Mouse (Mus musculus): ENCODE results near the gene St3gal3.

The St3gal3 gene

GRCm38 (mm10) chr4:118089939-118090338 lies 44.8 kb downstream of the St3gal3 start:
- DNase-seq (ENCODE audit: low spot score) = no peak

DNA sequence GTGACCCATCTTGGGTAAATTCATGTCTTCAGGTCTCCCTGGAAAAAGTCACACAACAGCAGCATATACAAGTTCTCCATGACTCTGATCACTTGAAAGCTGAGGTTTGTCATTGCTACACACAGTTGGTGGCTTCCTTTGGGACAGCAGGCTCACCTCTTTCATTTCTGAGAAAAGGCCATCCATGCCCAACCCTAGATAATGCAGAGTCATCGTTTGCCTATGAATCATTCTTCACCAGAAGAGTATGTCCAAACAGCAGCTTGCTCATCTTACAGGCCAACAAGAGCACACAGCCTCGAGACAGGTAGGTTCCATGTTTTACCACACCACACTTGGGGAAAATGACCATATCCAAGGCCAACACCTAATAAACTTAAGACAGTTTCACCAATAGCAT lies 45.9 kb downstream of the St3gal3 start:
- DNase-seq (ENCODE audit: low spot score) = no peak

GRCm38 (mm10) chr4:118085025-118085424 lies 49.7 kb downstream of the St3gal3 start:
- DNase-seq (ENCODE audit: low spot score) = no peak

DNA sequence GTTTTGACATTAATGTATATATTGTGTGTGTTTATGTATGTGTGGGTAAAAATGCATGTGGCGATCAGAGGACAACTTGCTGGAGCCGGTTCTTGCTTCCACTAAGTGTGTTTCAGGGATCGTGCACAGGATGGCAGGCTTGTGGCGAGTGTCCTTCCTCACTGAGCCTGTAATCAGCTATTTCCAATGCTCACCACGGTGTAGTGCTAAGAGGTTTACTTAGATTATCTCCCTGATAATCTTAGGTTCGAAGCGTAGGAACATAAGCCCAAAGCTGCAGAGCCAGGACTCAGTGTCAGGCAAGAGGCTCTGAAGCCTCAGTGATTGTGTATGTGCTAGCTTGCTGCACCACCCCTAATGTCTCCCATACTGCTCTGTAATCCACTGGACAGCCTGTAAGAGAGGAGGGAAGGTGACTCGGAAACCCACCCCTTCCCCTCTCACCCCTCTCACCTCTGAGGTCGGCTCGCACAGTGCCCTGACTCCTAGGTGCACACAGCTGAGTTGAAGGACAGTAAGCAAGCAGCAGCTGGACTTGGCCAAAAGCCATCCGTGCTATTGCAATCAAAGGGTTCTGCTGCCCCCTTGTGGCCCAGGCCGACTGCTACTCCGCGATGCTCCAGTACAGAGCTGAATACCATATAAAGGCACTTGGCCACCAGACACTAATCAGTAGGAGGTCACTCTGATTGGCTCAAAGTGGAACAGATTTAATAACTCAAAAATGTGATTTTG lies 51.3 kb downstream of the St3gal3 start:
- DNase-seq (ENCODE audit: low spot score) = peak; percentile 97

- DNase-seq (ENCODE audit: low spot score) = no peak
Observed at GRCm38 (mm10) chr4:118081608-118082331, 52.9 kb downstream of the St3gal3 start.

GRCm38 (mm10) chr4:118080481-118080880 lies 54.2 kb downstream of the St3gal3 start:
- DNase-seq (ENCODE audit: low spot score) = no peak

GRCm38 (mm10) chr4:118079195-118079594 lies 55.5 kb downstream of the St3gal3 start:
- DNase-seq (ENCODE audit: low spot score) = no peak

DNA sequence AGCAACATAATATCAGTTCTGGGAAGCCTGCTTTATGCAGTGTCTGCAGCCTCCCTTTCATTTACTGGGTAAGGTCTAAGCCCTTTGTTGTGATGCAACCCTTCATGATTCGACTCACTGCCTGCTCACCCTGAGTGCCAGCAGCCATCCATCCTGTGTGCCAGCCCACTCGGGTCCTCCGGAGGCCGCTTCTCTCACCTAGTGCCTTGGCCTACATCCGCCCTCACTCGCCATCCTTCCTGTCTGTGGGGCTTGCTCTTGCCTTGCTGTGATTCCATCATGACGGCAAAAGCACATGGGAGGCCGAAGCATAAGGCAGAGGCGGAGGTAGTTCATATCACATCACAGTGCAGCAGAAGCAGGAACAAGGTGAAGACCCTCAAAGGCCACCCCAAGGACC lies 56.1 kb downstream of the St3gal3 start:
- DNase-seq (ENCODE audit: low spot score) = no peak

- DNase-seq (ENCODE audit: low spot score) = no peak
Observed at GRCm38 (mm10) chr4:118077293-118077752, 57.4 kb downstream of the St3gal3 start.

DNA sequence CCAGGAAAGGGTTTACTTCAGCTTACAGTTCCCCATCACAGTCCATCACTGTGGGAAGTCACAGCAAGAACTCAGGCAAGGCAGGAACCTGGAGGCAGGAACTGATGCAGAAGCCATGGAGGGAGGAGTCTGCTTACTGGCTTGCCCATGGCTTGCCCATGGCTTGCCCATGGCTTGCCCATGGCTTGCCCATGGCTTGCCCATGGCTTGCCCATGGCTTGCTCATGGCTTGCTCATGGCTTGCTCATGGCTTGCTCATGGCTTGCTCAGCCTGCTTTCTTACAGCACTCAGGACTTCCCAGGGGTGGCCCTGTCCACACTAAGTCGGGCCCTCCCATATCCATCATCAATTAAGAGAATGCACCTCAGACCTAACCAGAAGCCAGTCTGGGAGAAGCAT lies 58.1 kb downstream of the St3gal3 start:
- no peak for DNase-seq (ENCODE audit: low spot score)

- no peak for DNase-seq (ENCODE audit: low spot score)
Observed at GRCm38 (mm10) chr4:118075343-118075742, 59.4 kb downstream of the St3gal3 start.

- DNase-seq (ENCODE audit: low spot score) = no peak
Observed at GRCm38 (mm10) chr4:118074236-118074635, 60.5 kb downstream of the St3gal3 start.

DNA sequence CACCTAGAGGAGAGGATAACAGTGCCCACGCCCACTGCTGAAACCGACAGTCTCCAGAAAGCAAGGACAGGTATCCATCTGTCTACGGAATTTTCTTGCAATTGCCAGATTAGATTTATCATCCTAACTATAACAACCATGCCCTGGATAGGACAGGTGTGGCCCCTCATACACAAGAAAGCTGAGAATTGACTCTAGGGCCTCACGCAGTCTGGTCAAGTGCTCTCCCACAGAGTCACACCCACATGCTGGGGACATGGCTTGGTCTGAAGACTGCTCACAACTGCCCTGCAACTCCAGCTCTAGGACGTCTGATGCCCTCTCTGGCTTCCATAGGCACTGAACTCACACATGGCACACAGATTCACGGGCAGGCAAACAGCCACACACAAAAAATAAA lies 61.6 kb downstream of the St3gal3 start:
- no peak for DNase-seq (ENCODE audit: low spot score)

DNA sequence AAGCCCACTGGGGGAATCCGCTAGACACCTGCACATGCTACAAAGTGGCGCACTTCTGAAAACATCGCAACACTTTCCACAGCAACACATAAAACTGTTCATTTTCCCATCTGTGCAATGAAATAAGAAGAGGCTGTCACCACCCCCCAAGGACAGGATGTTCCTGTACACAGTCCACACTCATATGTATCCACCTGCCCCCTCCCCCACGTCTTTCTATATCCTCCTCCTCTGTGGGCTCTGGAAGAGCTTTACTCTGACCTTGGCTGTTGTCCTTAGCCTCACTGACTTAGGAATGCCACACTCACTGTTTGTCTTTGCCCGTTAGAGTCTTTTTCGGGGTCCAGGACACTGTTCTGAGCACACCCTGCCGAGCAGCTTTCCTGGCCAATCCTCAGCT lies 62.8 kb downstream of the St3gal3 start:
- DNase-seq (ENCODE audit: low spot score) = no peak

- DNase-seq (ENCODE audit: low spot score) = no peak
Observed at GRCm38 (mm10) chr4:118070255-118071234, 64.2 kb downstream of the St3gal3 start.

DNA sequence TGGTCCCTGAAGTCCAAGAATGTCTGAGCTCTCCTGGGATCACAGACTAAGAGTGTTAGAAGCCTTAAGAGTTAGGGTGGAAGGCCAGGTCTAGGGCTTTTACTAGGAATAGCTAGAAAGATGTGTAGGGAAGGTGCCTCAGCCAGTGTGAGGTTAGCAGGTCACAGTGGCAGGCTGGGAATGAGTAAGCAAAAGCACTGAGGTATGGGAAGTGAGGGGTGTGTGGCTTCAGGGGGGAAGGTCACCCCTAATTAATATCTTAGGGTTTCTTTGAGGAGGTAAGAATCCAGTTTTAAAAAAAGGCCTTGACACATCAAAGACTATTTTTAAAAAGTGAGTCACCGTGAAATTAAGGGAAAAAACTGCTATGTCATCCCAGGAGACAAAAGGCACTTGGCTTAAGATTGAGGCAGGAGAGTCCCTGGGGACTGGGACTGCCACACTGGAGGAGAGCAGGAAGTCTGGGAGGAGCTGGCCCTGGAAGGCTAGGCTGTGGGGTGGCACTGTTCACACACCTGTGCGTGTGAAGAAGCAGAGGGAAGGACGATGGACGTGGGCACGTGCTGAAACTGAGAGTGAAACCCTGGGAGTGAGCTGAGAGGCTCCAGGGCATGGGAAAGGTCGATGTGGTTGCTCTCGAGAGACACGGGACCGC lies 72.8 kb downstream of the St3gal3 start:
- no peak for DNase-seq (ENCODE audit: low spot score)

- no peak for DNase-seq (ENCODE audit: low spot score)
Observed at GRCm38 (mm10) chr4:118060915-118061530, 73.7 kb downstream of the St3gal3 start.

DNA sequence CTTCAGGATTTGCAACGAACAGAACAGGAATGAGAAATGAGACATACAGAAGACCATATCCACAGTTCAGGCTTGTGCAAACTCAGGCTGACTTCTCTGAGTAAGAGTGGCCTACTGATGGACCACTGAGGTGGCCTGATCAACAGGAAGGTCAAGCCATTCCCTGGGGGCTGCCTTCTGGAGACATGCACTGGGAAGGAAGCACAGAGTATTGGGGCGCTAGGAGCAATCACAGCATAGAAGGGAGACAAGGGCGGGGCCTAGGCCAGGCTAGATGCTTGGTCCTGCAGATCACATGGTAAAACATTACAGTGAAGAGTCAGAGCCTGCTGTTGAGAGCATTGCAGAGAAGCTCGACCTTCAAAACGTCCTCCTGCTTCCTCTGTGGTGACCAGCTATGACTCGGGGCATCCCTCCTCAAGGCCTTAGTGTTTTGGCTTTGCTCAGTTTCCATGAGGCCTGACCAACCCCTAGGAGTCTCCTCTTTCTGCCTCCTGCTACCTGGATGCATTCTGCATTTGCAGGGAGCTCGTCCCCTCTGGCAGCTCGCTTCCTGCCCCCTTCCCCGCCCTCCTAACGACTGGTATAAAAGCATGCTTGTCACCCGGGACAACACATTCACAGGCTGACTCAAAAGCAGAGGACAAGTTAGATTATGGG lies 74.8 kb downstream of the St3gal3 start:
- no peak for DNase-seq (ENCODE audit: low spot score)

DNA sequence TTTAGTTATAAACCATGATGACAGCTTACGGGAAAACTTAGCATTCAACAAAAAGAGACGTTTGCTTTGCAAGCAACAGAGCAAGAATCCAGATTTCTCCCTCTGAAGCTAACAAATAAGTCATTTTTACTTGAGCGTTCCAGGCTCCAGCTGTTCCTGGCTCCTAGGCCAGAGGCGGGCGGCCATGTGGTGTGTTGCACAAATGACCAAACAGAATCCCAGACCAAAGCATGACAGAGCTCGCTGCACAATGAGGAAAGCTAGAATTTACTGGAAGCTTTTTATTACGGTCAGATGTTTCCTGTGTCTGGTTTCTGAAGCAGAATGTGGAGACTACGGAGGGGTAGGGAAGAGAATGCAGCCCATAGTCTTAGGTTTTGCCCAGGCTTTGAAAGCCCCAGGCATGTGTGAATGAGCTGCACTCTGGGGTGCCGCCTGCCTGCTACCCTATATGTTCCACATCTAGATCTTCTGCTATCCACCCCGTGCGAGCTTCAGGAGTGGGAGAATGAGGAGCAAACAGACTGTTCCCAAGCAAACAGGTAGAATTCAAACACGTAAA lies 76.5 kb downstream of the St3gal3 start:
- DNase-seq (ENCODE audit: low spot score) = no peak

GRCm38 (mm10) chr4:118057076-118057475 lies 77.6 kb downstream of the St3gal3 start:
- DNase-seq (ENCODE audit: low spot score) = no peak

Data from ovary, postnatal 14 days (tissue).